Mouse (Mus musculus): ENCODE results near the gene Pms1. TPM values are rescaled to one million over a fixed set of nuclear protein-coding genes. Genes with fewer than 3 reads are reported as not detected.

Gene Pms1
- polyA plus RNA-seq, 1 experiment, result 1.4 TPM

GRCm38 (mm10) chr1:53312989-53313967 lies 16.5 kb upstream of the Pms1 start, which contains the start of gene Osgepl1:
Gene Osgepl1, plus strand, starts transcription at chr1:53313624.
- Histone ChIP-seq H3K79me2 (ENCODE audit: control insufficient read depth, insufficient read depth) (no peaks in the 10 kb centered on the region), H3K27me3 (ENCODE audit: control insufficient read depth, insufficient read depth, insufficient read length) (no peaks in the 10 kb centered on the region), H3K36me3 (ENCODE audit: control insufficient read depth, insufficient read depth) (peaks cover 7% of the 10 kb centered on the region), H3K4me2 (ENCODE audit: low read depth) (peak within 1 kb of the TSS; percentile 94), H3K4me3 (peak within 1 kb of the TSS; percentile 58), H3ac (ENCODE audit: control insufficient read depth, insufficient read length) (peak within 1 kb of the TSS; percentile 38)
- TF ChIP-seq MAX (IDR thresholded peaks at IDR 0.05; ENCODE audit: low read depth), result no peak
- no peak for TF ChIP-seq CEBPB (IDR thresholded peaks at IDR 0.05; ENCODE audit: insufficient read depth, poor library complexity, severe bottlenecking)
- TF ChIP-seq USF1 (IDR thresholded peaks at IDR 0.05; ENCODE audit: low read depth), result no peak
- peak; percentile 71 for TF ChIP-seq POLR2A (IDR thresholded peaks at IDR 0.05; ENCODE audit: insufficient read length, low read depth)
- TF ChIP-seq POLR2AphosphoS2 (IDR thresholded peaks at IDR 0.05; ENCODE audit: insufficient read length, low read depth), result peak; percentile 50
- TF ChIP-seq MYOG (IDR thresholded peaks at IDR 0.05; ENCODE audit: control insufficient read depth in 1 of 3, insufficient read depth in 1 of 3, insufficient read length in 2 of 3, low read depth in 2 of 3), result no peak

- H3K4me3 ChIP-seq, result no peak overlapping the region
- no peak overlapping the region for H3K4me2 ChIP-seq (ENCODE audit: low read depth)
- H3K79me2 ChIP-seq (ENCODE audit: control insufficient read depth, insufficient read depth), result no peaks in the 10 kb centered on the region
- H3ac ChIP-seq (ENCODE audit: control insufficient read depth, insufficient read length), result no peak overlapping the region
- TF ChIP-seq REST (IDR thresholded peaks at IDR 0.05; ENCODE audit: insufficient read depth, insufficient read length), result no peak
- TF ChIP-seq MAX (IDR thresholded peaks at IDR 0.05; ENCODE audit: low read depth), result no peak
- no peak for TF ChIP-seq POLR2AphosphoS2 (IDR thresholded peaks at IDR 0.05; ENCODE audit: insufficient read length, low read depth)
- TF ChIP-seq CEBPB (IDR thresholded peaks at IDR 0.05; ENCODE audit: insufficient read depth, poor library complexity, severe bottlenecking), result no peak
- no peak for TF ChIP-seq TCF3 (IDR thresholded peaks at IDR 0.05; ENCODE audit: insufficient read length, low read depth)
- no peak for TF ChIP-seq TCF12 (IDR thresholded peaks at IDR 0.05; ENCODE audit: insufficient read depth, poor library complexity, severe bottlenecking)
- TF ChIP-seq E2F4 (IDR thresholded peaks at IDR 0.05; ENCODE audit: insufficient read depth), result no peak
- TF ChIP-seq USF1 (IDR thresholded peaks at IDR 0.05; ENCODE audit: low read depth), result no peak
- TF ChIP-seq MYOD1 (IDR thresholded peaks at IDR 0.05; ENCODE audit: control insufficient read depth in 1 of 3, insufficient read length in 2 of 3, low read depth in 2 of 3), result no peak
- no peak for TF ChIP-seq MYOG (IDR thresholded peaks at IDR 0.05; ENCODE audit: control insufficient read depth in 1 of 3, insufficient read depth in 1 of 3, insufficient read length in 2 of 3, low read depth in 2 of 3)
- no peak for TF ChIP-seq POLR2A (IDR thresholded peaks at IDR 0.05; ENCODE audit: insufficient read length, low read depth)
- TF ChIP-seq SRF (IDR thresholded peaks at IDR 0.05; ENCODE audit: control insufficient read depth, insufficient read length, low read depth), result no peak
- no peaks in the 10 kb centered on the region for H3K27me3 ChIP-seq (ENCODE audit: control insufficient read depth, insufficient read depth, insufficient read length)
- no peaks in the 10 kb centered on the region for H3K36me3 ChIP-seq (ENCODE audit: control insufficient read depth, insufficient read depth)
Measured at GRCm38 (mm10) chr1:53300506-53300905, 3.7 kb upstream of the Pms1 start.

- TF ChIP-seq TCF3 (IDR thresholded peaks at IDR 0.05; ENCODE audit: insufficient read length, low read depth) (no peak), MYOD1 (IDR thresholded peaks at IDR 0.05; ENCODE audit: control insufficient read depth in 1 of 3, insufficient read length in 2 of 3, low read depth in 2 of 3) (no peak), POLR2AphosphoS2 (IDR thresholded peaks at IDR 0.05; ENCODE audit: insufficient read length, low read depth) (no peak), CEBPB (IDR thresholded peaks at IDR 0.05; ENCODE audit: insufficient read depth, poor library complexity, severe bottlenecking) (no peak), POLR2A (IDR thresholded peaks at IDR 0.05; ENCODE audit: insufficient read length, low read depth) (no peak), USF1 (IDR thresholded peaks at IDR 0.05; ENCODE audit: low read depth) (no peak), MYOG (IDR thresholded peaks at IDR 0.05; ENCODE audit: control insufficient read depth in 1 of 3, insufficient read depth in 1 of 3, insufficient read length in 2 of 3, low read depth in 2 of 3) (no peak), REST (IDR thresholded peaks at IDR 0.05; ENCODE audit: insufficient read depth, insufficient read length) (no peak), SRF (IDR thresholded peaks at IDR 0.05; ENCODE audit: control insufficient read depth, insufficient read length, low read depth) (no peak), E2F4 (IDR thresholded peaks at IDR 0.05; ENCODE audit: insufficient read depth) (no peak)
- no peak overlapping the region for H3K4me2 ChIP-seq (ENCODE audit: low read depth)
- no peak overlapping the region for H3ac ChIP-seq (ENCODE audit: control insufficient read depth, insufficient read length)
- no peaks in the 10 kb centered on the region for H3K27me3 ChIP-seq (ENCODE audit: control insufficient read depth, insufficient read depth, insufficient read length)
- no peaks in the 10 kb centered on the region for H3K79me2 ChIP-seq (ENCODE audit: control insufficient read depth, insufficient read depth)
- no peaks in the 10 kb centered on the region for H3K36me3 ChIP-seq (ENCODE audit: control insufficient read depth, insufficient read depth)
- no peak overlapping the region for H3K4me3 ChIP-seq
Measured at GRCm38 (mm10) chr1:53291197-53291596, 5.6 kb downstream of the Pms1 start.

- H3K4me2 ChIP-seq (ENCODE audit: low read depth), result no peak overlapping the region
- H3K36me3 ChIP-seq (ENCODE audit: control insufficient read depth, insufficient read depth), result peaks cover 8% of the 10 kb centered on the region
- H3K4me3 ChIP-seq, result no peak overlapping the region
- no peaks in the 10 kb centered on the region for H3K27me3 ChIP-seq (ENCODE audit: control insufficient read depth, insufficient read depth, insufficient read length)
- H3ac ChIP-seq (ENCODE audit: control insufficient read depth, insufficient read length), result no peak overlapping the region
- TF ChIP-seq CEBPB (IDR thresholded peaks at IDR 0.05; ENCODE audit: insufficient read depth, poor library complexity, severe bottlenecking), result no peak
- no peak for TF ChIP-seq SRF (IDR thresholded peaks at IDR 0.05; ENCODE audit: control insufficient read depth, insufficient read length, low read depth)
- TF ChIP-seq POLR2A (IDR thresholded peaks at IDR 0.05; ENCODE audit: insufficient read length, low read depth), result no peak
- TF ChIP-seq MYOG (IDR thresholded peaks at IDR 0.05; ENCODE audit: control insufficient read depth in 1 of 3, insufficient read depth in 1 of 3, insufficient read length in 2 of 3, low read depth in 2 of 3), result no peak
- TF ChIP-seq MYOD1 (IDR thresholded peaks at IDR 0.05; ENCODE audit: control insufficient read depth in 1 of 3, insufficient read length in 2 of 3, low read depth in 2 of 3), result no peak
- TF ChIP-seq POLR2AphosphoS2 (IDR thresholded peaks at IDR 0.05; ENCODE audit: insufficient read length, low read depth), result no peak
- TF ChIP-seq TCF12 (IDR thresholded peaks at IDR 0.05; ENCODE audit: insufficient read depth, poor library complexity, severe bottlenecking), result no peak
- no peak for TF ChIP-seq E2F4 (IDR thresholded peaks at IDR 0.05; ENCODE audit: insufficient read depth)
- TF ChIP-seq USF1 (IDR thresholded peaks at IDR 0.05; ENCODE audit: low read depth), result no peak
- TF ChIP-seq MAX (IDR thresholded peaks at IDR 0.05; ENCODE audit: low read depth), result no peak
- TF ChIP-seq REST (IDR thresholded peaks at IDR 0.05; ENCODE audit: insufficient read depth, insufficient read length), result no peak
- TF ChIP-seq TCF3 (IDR thresholded peaks at IDR 0.05; ENCODE audit: insufficient read length, low read depth), result no peak
- no peaks in the 10 kb centered on the region for H3K79me2 ChIP-seq (ENCODE audit: control insufficient read depth, insufficient read depth)
Measured at GRCm38 (mm10) chr1:53272646-53273045, 24.2 kb downstream of the Pms1 start.

Data from myocyte (in vitro differentiated cells).